Mouse (Mus musculus) spleen, adult 12 weeks (tissue): Measurements from ENCODE around the gene Ctnna2.

Source experiments
- DNase-seq: peaks from one replicate; pipeline ENCODE4 v3.0.0; 2022; ENCODE audit warnings: low spot score

The Ctnna2 gene

DNA sequence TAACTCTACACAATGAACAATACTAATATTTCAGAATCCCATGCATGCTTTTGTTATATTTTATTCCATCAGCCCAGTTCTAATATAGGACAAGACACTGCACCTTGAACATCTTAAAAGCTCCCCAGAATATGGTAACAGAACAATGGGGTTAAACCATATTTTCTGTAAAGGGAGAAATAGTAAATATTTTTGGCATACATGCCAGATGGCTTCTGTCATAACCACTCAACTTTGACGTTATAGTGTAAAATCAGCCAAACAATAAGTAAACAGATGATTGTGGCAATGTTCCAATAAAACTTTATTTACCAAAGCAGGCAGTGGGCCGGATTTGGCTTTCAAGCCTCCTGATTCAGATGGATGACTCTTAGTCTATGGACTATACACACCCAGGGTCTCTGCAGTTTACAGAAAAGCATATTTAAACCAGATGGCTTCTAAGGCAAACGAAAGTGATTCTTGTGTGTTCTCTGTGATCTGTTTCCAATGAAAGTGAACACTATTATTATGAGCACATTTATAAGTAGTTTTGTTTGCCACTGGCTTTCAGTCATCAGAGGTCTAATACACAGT is 557.8 kb downstream of the Ctnna2 start:
- no peak for DNase-seq

DNA sequence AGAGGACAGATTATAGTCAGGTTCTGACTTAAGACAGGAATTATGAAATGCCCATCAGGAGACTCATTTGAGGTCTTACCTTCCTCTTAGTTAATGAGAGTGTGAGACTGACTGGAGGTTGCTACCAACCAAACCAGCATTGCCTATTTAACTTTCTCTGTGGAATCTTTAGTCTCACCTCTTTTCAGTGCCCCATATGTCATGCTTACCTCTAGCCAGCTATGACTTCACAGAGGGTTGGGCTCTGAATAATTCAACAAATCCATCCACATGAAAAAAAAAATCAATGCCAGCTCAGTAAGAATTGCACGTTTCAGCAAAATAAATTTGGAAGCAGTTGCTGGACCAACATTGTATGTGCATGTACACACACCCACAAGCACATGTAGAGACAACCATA is 562.5 kb downstream of the Ctnna2 start:
- DNase-seq = no peak

DNA sequence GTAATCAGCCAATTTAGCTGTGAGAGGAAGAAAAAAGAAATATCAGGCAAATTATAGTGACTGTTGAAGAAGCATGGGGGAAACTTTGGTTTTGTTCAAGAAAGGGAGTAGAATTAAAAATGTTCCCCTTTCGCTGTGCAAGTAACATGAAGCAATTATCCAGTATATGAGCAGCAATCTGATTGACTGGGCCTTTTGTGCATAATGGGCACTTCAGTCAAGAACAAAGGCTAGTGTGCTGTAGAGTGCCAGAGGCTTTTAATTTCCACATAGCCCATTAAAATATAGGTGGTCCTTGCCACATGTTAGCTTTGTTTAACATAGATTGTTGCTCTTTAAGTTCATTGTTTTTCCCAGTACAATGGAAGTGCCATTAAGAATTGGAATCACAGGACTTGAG is 566.0 kb downstream of the Ctnna2 start:
- no peak for DNase-seq

DNA sequence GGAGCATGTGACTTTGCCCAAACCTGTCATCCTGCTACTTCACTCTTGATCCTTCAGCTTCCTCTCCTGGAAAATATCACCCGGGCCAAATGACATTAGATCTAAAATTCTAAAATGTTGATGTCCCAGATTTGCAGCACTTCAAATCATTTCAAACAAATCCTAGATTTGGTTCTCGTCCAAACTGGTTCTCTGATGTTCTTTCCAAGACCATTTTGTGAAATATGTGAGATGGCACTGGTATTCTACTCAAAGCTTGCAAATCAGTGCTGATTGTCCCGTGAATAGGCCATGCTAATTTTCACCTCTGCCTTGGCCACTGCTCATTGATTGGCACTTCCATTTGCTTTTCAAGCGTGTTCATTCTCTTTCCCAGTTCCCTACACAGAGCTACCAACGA is 571.0 kb downstream of the Ctnna2 start:
- DNase-seq = no peak

DNA sequence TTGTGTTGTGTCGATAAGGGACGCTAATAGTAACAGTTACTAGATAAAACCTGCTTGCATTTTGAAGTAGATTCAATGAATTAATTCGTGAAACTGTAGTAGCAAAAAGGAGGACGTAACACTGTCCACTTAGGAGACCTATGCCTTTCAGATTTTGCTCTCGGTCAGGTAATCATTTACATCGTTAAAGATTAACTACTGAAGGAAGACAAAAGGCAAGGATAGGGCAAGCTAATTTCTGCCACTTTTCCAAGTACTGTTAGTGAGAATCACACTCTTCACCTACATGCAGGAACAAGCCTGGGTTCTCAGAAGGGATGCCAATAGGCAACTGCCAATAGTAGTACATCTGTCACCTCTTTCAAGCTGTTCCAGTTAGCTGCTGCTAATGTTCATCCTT is 578.7 kb downstream of the Ctnna2 start:
- DNase-seq = no peak

DNA sequence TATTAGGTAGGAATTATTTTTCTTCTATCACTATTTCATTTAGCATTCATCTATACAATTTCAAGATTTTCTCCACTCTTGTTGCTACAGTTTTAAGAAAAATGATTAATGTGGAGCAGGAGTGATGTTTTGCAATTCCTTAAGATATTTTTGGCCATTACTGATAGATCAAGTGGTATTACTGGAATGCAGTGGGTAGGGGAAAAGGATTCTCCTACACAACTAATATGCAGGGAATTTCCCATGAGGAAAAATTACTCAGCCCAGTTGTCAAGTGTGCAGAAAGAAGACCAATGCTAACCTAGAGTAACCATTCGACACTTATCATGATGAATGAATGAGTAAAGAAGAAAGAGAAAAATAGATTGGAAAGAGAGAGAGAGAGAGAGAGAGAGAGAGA is 587.8 kb downstream of the Ctnna2 start:
- no peak for DNase-seq

DNA sequence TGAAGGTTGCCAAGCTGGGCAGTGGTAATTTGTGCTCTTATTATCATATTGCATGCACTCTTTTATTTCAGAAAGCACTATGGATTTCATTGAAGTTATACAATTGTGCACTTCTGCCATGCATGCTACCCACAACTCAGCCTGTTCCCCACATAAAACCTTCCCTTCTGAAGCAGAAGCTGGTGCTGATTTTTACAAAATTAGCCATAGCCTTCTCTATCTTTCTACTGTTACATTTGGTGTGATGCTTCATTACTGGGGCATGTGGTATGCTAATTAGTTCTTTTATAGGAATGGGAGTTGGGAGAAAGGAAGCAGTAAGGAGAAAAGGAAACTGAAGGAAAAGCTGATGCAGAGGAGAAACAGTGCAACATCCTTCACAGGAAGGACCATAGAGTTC is 598.2 kb downstream of the Ctnna2 start:
- DNase-seq = no peak

DNA sequence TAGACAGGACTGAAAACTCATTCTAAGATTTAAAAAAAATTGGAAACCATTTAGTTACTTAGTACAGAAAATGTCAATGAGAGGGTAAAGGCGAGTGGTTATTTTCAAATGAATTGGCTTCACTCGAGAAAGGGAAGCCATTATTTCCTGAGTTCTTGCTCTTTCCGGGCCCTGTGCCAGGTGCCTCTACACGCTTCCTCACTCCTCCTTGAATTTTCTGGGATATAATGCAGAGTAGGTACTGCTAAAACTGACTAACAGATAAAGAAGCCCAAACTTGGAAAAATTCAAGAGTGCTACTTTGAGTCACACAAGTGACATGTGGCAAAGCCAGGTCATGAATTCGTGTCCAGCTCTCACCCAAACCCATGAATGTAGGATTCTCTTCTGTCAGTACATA is 606.4 kb downstream of the Ctnna2 start:
- no peak for DNase-seq

DNA sequence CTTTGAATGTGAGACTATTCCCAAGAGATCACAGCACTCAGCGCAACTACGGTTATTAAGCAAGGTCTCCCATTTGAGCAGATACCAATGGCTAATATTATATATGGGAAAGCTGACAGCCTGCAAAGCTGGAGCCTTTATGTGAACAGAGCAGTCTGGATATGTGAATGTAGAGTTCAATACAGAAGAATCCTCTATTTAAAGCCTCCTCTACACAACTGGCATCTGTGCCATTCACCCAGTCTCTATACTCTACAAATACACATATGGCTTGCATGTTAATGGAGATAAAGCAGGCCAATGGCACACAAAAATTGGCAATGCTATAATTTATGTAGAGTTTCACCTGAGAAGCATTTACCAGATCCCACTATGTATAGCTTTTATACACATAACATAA is 608.4 kb downstream of the Ctnna2 start:
- no peak for DNase-seq

DNA sequence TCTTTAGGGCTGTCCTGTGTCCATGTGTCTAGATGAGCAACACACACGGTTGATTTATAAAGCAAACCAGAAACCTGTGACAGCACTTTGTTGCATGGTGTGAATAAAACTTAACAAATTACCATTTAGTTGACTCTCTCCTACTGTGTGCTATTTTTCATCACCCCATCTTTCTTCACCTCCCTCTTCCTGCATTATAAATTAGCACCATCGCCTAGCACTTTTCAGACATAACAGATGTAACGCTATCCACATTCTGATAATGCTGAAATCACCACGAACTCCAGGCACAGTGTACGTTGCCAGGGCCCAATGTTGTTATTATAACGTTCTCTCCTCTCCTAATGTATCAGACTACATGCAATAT is 621.0 kb downstream of the Ctnna2 start:
- DNase-seq = no peak

DNA sequence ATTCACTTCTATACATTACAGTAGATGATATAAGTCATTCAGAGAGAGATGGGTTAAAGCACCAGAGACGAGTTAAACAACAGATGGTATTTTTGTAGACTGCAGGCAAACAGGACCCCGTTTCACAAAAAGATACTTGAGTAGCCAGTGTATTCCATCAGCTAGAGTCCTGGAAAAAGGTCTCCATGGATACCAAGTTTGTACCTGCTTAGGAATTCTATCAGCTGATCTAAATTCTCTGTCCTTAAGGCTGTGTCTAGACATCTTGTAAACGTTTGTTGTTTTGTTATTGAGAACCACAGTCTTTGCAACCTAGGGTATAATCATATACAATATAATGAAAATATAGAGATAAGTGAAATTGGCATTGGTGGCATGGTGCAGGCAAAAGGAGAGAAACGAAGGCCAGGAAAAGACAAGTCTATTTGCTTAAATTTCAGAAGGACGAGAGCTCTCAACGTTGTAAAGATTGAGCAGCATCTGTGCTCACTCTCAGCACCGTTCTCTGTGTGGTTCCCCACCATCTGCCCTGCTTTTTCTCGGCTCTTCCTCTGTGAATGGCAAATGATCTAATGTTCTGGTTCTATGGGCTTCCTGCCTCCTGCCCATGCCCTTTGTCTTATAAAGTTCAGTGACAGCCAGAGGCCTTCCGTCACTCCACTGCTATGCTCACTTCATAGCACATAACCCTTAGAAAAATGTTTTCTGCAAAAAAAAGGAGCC is 621.6 kb downstream of the Ctnna2 start:
- DNase-seq = no peak

DNA sequence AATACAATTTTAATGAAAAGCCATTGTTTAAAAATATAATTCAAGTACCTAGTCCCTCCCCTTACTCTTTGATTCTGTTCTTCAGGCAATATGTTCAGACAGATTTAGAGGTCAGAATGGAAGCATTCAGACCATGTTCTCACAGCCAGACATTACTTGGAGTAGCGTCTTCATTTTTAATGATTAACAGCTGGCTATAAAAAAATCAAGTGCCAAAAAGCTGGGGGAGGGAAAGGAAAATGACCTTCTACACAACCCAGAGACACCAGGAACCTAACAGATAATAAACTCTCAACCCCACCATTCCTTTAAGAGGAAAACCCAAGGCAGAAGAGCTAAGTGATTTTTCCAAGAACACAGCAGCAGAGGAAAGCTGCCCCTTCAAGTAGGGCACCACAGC is 624.7 kb downstream of the Ctnna2 start:
- DNase-seq = no peak

DNA sequence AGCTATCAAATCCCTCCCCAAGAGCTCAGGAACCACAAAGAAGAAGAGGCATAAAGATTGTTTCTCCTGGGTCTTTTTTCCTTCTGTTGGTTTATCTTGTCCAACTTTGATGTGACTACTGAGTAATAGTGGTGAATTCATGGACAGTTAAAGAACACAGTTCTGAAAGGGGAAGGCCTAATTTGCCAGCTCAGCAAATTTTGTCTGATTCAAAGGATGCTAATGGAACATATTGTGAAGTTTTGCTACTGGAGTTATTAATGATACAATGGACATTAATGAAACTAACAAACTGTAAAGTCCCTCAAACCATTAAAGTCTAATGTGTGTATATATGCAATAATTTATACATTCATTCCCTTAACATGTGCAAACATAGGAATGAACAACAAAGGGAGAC is 635.7 kb downstream of the Ctnna2 start:
- no peak for DNase-seq

DNA sequence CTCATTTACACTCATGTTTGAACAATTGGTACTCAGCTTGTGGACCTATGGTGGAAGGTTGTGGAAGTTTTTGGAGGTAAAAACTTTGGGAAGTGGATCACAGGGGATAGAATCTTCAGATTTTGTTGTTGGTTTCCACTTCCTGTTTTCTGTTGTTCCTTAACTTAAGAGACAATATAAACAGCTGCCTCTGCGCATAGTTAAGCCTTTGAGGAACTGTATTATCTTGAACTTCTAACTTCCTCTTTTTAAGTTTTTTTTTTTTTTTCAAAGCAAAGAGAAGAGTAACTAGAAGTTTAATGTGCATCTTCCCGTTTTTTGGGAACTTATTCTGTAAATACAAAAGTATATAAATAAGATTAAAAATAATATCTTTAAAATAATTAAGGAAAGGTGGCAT is 644.0 kb downstream of the Ctnna2 start:
- no peak for DNase-seq

DNA sequence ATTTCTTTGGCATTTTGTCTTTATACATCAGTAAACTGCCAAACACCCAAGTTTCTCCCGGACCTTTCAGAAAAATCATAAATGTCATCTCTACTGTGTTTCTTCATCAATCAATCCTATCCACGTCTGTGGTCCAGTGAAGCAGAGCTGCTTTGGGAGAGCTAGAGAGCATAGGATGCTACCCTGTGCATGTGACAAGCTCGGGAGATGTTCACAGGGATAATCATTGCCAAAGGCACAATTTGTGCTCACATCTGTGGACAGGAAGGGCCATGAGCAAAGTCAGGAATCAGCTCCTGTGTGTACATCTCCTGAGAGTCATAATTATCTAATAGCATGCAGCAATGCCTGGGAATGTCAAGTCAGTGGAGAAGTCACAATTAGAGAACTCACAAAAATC is 654.8 kb downstream of the Ctnna2 start:
- no peak for DNase-seq

DNA sequence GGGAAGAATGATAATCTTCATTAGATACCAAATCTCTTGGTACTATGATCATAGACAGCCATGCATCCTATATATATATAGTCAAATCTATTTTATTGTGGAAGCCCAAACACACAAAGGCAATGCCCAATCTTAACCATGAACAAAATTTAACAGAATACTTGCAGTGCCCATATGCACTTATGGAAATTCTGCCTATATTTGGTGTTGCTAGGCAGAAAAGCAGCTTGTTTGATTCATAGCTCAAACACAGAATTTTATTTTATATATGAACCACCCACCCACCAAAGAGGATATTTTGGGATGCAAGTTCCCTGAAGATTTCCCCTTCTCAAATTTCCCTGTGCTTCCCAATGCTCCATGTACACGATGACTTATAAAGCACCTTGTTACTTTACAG is 655.2 kb downstream of the Ctnna2 start:
- DNase-seq = no peak

DNA sequence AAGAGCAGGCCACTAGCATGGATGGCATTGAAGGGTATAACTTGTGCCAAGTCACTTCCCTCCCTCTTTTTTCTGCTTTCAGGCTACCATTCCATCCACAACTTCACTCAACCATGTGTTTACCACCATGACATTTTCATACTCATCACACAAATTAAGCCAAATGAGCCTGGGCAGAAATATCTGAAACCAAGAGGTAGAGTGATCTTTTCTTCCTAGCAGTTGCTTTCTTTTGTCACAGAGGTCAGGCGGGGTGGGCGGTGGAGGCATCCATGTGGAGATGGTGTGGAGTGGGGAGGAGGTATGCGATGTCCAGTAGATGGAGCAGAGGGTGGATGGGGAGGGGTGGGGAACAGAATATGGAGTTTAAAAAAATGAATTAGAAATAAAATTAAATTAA is 672.7 kb downstream of the Ctnna2 start:
- no peak for DNase-seq

DNA sequence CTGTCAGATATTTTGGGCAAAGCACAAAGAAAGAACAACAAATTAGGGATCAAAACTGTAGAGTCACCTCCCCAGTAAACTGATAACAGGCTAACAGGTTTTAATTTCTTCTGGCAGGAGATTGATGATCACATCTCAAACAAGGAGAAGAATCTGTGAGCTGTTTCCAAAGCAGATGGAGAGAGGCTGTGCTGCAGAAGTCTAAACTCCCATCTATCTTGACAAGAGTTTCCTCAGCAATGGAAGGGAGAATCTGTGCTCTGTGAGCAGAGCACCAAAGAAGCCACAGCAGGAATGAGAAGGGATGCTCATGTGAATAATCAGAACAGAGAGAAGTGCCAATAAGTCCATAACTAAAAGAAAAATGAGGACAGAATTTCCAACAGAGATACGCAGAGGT is 678.2 kb downstream of the Ctnna2 start:
- no peak for DNase-seq

DNA sequence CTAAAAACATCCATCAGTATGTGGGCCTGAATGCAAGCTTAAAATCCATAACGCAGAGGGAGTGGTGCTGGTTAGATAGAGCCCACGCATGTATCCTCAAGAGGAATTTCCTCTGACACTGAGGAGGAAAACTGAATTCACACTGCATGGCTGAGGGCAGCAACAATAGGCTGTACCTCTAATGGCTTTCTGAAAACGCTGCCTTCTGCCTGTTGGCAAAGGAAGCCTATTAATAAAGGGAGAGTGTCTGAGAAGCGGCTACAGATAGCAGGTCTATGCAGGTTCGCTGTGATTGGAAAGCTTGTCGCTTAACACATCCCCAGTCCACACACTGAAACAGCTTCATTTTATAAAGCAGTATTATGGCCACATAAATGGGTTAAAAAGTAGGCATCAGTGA is 688.1 kb downstream of the Ctnna2 start:
- no peak for DNase-seq

DNA sequence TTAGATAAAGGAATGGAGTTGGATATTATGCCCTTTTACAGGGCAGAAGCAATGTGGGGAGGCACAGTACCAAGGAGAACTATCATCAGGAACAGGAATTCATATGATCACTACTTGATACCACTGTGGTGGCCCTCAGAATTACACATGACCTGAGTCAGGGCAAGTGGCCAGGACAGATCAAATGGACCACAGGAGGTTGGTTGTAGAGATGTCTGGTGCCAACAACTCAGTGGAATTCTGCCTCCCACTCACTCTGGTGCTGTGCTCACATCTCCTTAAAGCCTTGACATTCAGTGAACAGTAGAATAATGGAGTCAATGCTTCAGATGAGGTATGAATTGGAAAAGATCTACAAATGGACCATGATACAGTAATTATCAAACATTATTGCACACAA is 691.1 kb downstream of the Ctnna2 start:
- no peak for DNase-seq

DNA sequence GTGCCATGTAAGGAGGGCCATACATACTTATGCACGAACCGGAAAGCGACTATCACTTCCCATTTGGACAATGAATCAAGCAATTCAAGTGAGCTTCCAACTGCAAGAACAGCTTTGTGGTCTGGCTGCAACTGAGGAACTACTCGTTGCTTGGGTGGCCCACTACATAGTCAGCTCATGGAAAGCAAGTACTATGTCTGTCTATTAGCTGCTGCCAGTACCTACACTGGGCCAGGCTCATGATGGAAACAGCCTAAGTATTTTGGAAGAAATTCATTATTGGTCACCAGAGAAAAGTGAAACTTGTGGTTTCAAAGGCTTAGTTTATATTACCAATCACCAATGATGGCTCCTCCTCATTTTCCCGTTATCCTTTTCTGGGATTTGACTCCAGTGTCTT is 693.2 kb downstream of the Ctnna2 start:
- no peak for DNase-seq

DNA sequence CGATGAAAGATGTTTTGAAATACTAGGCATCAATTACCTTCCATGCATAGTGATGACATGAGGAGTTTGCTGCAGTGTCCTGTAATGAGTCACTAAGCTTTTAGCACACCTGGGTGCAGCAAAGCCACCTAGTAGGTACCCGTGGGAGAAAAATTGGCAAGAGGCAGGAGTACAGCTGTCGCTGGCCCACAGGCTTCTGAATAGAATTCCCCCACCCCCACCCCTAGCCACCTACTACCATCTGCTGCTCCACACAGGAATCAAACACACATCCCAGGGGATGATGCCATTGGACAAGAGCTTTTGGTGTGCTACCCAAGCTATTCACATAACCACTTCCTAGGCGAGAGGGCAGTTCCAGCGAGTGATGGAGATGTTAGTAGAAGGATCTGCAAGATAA is 700.7 kb downstream of the Ctnna2 start:
- DNase-seq = no peak

DNA sequence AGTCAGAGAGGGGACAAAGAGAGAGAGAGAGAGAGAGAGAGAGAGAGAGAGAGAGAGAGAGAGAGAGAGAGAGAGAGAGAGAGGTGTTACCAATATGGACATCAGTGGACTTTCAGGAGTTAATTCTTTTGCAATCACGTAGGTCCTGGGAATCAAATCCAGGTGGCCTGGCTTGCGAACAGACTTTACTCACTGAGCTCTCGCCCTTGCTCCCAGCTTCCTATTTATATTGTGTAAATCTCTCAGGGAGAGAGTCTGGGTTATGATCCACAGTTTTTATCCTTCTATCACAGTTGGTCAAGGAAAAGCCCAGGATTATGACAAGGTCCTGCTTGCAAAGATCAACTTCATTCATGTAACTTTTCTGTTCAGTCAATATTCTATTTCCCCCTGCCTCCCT is 714.3 kb downstream of the Ctnna2 start:
- no peak for DNase-seq

DNA sequence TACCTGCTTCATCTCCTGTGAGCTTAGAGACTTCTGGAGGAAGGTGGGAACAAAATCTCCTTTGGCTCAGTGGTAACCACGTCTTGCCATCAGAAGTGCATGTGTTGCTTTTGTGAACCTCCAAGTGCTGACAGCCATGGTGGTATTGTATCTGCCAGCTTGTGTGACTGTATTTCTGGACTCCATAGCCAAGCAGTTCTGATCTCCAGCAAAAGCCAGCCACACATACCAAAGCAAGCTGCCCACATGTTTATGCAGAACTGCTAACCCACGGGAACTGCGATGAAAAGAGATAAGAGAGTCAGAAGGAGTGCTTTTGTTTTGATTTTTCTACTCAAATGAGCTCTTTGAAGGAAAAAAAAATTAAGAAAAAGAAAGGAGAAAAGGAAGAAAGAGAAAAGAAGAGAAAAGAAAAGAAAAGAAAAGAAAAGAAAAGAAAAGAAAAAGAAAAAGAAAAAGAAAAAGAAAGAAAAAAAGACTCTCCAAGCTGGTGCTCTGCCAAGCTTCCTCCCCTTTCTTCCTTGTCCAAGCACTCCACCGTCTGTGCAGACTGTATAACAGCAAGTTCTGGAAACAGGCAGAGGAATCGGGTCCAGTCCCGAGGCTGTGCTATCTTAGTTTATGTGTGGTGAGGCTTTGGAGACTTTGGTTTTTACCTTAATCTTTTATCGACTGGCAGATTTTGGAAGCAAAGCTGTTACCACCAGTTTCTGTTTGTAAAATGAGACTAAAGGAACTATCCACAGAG is 722.0 kb downstream of the Ctnna2 start:
- no peak for DNase-seq
